Mouse (Mus musculus) stomach, postnatal 0 days (tissue): Measurements from ENCODE around the gene Slc52a3. TPM values are rescaled to one million over a fixed set of nuclear protein-coding genes. Genes with fewer than 3 reads are reported as not detected.

Experiments
- ATAC-seq: fragments of 200-750 bp; cut with Nextera tagmentation; 2 replicates; pipeline ENCODE4 v1.8.0; 2017; ENCODE audit not compliant: low FRiP score, low TSS enrichment
- DNase-seq: peaks from one replicate; pipeline ENCODE4 v3.0.0-alpha.2; 2016; ENCODE audit warnings: low spot score
- H3K27ac ChIP-seq: fragments of 300-500 bp; sonication (generic); replicated peaks from 2 replicates; pipeline ENCODE4 v1.5.1; 2014; ENCODE audit warnings: mild to moderate bottlenecking, control low read depth
- H3K27me3 ChIP-seq: fragments of 300-500 bp; sonication (generic); 2 replicates; pipeline ENCODE4 v1.6.1; 2014; ENCODE audit warnings: low read length; ENCODE audit not compliant: control insufficient read depth, insufficient read depth
- H3K36me3 ChIP-seq: fragments of 300-500 bp; sonication (generic); 2 replicates; pipeline ENCODE4 v1.6.1; 2014; ENCODE audit warnings: low read length, mixed read lengths; ENCODE audit not compliant: control insufficient read depth, insufficient read depth
- H3K4me1 ChIP-seq: fragments of 300-500 bp; sonication (generic); replicated peaks from 2 replicates; pipeline ENCODE4 v1.6.1; 2014; ENCODE audit warnings: antibody characterized with exemption; ENCODE audit not compliant: control insufficient read depth, insufficient read depth
- H3K4me2 ChIP-seq: fragments of 300-500 bp; sonication (generic); replicated peaks from 2 replicates; pipeline ENCODE4 v1.6.1; 2014; ENCODE audit warnings: low read depth, mild to moderate bottlenecking, control low read depth, moderate library complexity
- H3K4me3 ChIP-seq: fragments of 300-500 bp; sonication (generic); 2 replicates; pipeline ENCODE4 v1.5.1; 2014; ENCODE audit warnings: low read depth, low read length, control low read depth
- H3K9ac ChIP-seq: fragments of 300-500 bp; sonication (generic); 2 replicates; pipeline ENCODE4 v1.6.1; 2014; ENCODE audit warnings: mild to moderate bottlenecking, low read length, control low read depth, mixed read lengths
- H3K9me3 ChIP-seq: fragments of 300-500 bp; sonication (generic); 2 replicates; pipeline ENCODE4 v1.6.1; 2016; ENCODE audit warnings: low read length; ENCODE audit not compliant: control insufficient read depth
- CTCF ChIP-seq: IDR thresholded peaks from 2 replicates; pipeline ENCODE4 v1.5.1; 2016; ENCODE audit warnings: antibody characterized with exemption, low read depth, mild to moderate bottlenecking, moderate library complexity
- EP300 ChIP-seq: optimal IDR thresholded peaks from 2 replicates; pipeline ENCODE3; 2016; ENCODE audit warnings: antibody characterized with exemption
- WGBS: fragments of 180-500 bp; shearing (Covaris S2); extraction: QIAGEN DNeasy Blood & Tissue Kit; methylation state at CpG from one replicate; pipeline ENCODE4 v1.1.7; 2014; 5-methylcytosine and 5-hydroxymethylcytosine counted together
- polyA plus RNA-seq: library from polyadenylated mRNA; unstranded; fragments of >200 nt; fragmentation: Nextera tagmentation; extraction: Ambion mirVana; gene quantifications from 2 replicates; pipeline ENCODE4 v1.2.1, GENCODE M21; 2015

The Slc52a3 gene
- polyA plus RNA-seq, 1 experiment from 2014 or later: 22.2 TPM

- Histone ChIP-seq H3K4me2 (no peak overlapping the region), H3K27ac (no peak overlapping the region), H3K27me3 (no peaks in the 10 kb centered on the region), H3K4me3 (no peak overlapping the region), H3K9ac (no peak overlapping the region), H3K9me3 (no peaks in the 10 kb centered on the region), H3K4me1 (no peaks in the 10 kb centered on the region; the same call in 1 of the 2 replicates), H3K36me3 (no peaks in the 10 kb centered on the region)
- WGBS: 76% methylated on average over 5 of the region's 5 CpGs
- no peak for DNase-seq
- TF ChIP-seq CTCF: no peak
- TF ChIP-seq EP300: no peak
- peak; percentile 39; the same call in 1 of the 2 replicates for ATAC-seq
Measured at GRCm38 (mm10) chr2:152030986-152031385, 34.7 kb downstream of the Slc52a3 start.

GRCm38 (mm10) chr2:152040101-152040500 lies 43.8 kb downstream of the Slc52a3 start:
- H3K9ac ChIP-seq: no peak overlapping the region
- no peaks in the 10 kb centered on the region for H3K9me3 ChIP-seq
- H3K4me2 ChIP-seq: no peak overlapping the region
- H3K4me3 ChIP-seq: no peak overlapping the region
- no peaks in the 10 kb centered on the region for H3K4me1 ChIP-seq
- no peak overlapping the region for H3K27ac ChIP-seq
- no peak for TF ChIP-seq EP300
- TF ChIP-seq CTCF: no peak
- DNase-seq: no peak
- H3K27me3 ChIP-seq: no peaks in the 10 kb centered on the region
- no peak for ATAC-seq
- no peaks in the 10 kb centered on the region for H3K36me3 ChIP-seq

- Histone ChIP-seq H3K4me1 (no peaks in the 10 kb centered on the region), H3K4me3 (no peak overlapping the region), H3K36me3 (no peaks in the 10 kb centered on the region), H3K27me3 (peaks cover 5% of the 10 kb centered on the region; the same call in 1 of the 2 replicates), H3K9me3 (no peaks in the 10 kb centered on the region), H3K9ac (no peak overlapping the region), H3K4me2 (no peak overlapping the region), H3K27ac (no peak overlapping the region)
- DNase-seq (no peak), ATAC-seq (no peak)
- TF ChIP-seq EP300 (no peak), CTCF (no peak)
- WGBS: 3% methylated on average over 25 of the region's 25 CpGs
Measured at GRCm38 (mm10) chr2:152047116-152048002, 51.0 kb downstream of the Slc52a3 start.

- peaks cover 5% of the 10 kb centered on the region; the same call in 1 of the 2 replicates for H3K27me3 ChIP-seq
- no peak for DNase-seq
- no peaks in the 10 kb centered on the region for H3K36me3 ChIP-seq
- ATAC-seq: 0 out of 2 replicates have a peak, but pooled peaks have one; percentile 39
- H3K4me1 ChIP-seq: no peaks in the 10 kb centered on the region
- H3K9ac ChIP-seq: peak overlapping the region; percentile 43; the same call in 1 of the 2 replicates
- no peak for TF ChIP-seq CTCF
- TF ChIP-seq EP300: no peak
- WGBS: under 1% methylated on average over 50 of the region's 82 CpGs
- H3K9me3 ChIP-seq: no peaks in the 10 kb centered on the region
- H3K27ac ChIP-seq: no peak overlapping the region
- H3K4me2 ChIP-seq: peak overlapping the region; percentile 75
- peak overlapping the region; percentile 43 for H3K4me3 ChIP-seq
Measured at GRCm38 (mm10) chr2:152048003-152048980, 52.0 kb downstream of the Slc52a3 start.

- Histone ChIP-seq H3K27me3 (peaks cover 5% of the 10 kb centered on the region; the same call in 1 of the 2 replicates), H3K4me3 (peak overlapping the region; percentile 43)
Measured at GRCm38 (mm10) chr2:152048981-152049441, 52.7 kb downstream of the Slc52a3 start.

More at GRCm38 (mm10) chr2:152048981-152049441, 52.7 kb downstream of the Slc52a3 start:
- Histone ChIP-seq H3K4me2 (peak overlapping the region; percentile 75), H3K4me1 (no peaks in the 10 kb centered on the region), H3K36me3 (no peaks in the 10 kb centered on the region), H3K9me3 (no peaks in the 10 kb centered on the region), H3K9ac (peak overlapping the region; percentile 43; the same call in 1 of the 2 replicates), H3K27ac (no peak overlapping the region)
- DNase-seq (no peak), ATAC-seq (0 out of 2 replicates have a peak, but pooled peaks have one; percentile 22)
- WGBS: 0% methylated on average over 16 of the region's 24 CpGs
- TF ChIP-seq CTCF (no peak), EP300 (no peak)
